Mouse (Mus musculus) common myeloid progenitor, adult 5-6 weeks (primary cell): Measurements from ENCODE around the gene Htr5a. TPM values are rescaled to one million over a fixed set of nuclear protein-coding genes. Genes with fewer than 3 reads are reported as not detected.

Source experiments
- ATAC-seq: replicated peaks from 2 replicates; pipeline ENCODE4 v1.8.0; 2016; ENCODE audit warnings: low read depth, mild to moderate bottlenecking, moderate TSS enrichment, inconsistent platforms; ENCODE audit not compliant: poor library complexity, severe bottlenecking
- total RNA-seq: library from RNA; stranded (forward); fragments of 200-1000, 187-1606 nt; gene quantifications from 2 replicates; pipeline ENCODE4 v1.2.3, GENCODE M21; 2017

Gene Htr5a
- total RNA-seq, 1 experiment from 2014 or later: not detected

DNA sequence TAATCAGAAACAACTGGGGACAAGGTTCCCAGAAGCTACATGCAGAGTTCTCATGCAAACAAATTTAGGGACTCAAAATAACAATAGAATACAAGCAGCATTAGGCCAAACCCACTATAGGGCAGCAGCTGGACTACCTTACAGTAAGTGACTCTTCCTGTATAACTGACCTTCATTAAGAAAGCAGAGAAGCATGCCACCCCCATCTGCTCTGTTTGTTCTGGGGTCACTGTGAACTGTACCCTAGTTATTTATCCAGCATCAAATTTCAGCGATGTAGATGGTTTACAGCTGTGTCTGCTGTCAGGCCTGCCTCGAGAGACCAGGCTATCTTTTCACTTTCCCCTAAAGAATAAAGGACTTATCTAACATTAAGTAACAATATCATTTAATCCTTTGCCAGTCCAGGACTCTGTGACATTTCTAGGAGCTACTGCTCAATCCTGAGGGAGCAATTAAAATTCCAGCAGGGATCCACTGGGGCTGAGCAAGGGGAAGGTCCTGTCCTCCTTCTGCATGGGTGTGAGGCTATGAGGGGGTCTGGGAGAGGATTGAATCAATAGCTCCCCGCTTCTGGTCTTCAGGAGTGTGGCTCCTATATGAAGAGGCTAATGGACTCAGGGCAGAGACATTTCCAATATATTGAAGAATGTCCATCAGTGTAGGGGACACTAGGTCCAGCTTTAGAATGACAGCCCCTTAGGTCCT is 38.5 kb downstream of the Htr5a start:
- no peak for ATAC-seq

DNA sequence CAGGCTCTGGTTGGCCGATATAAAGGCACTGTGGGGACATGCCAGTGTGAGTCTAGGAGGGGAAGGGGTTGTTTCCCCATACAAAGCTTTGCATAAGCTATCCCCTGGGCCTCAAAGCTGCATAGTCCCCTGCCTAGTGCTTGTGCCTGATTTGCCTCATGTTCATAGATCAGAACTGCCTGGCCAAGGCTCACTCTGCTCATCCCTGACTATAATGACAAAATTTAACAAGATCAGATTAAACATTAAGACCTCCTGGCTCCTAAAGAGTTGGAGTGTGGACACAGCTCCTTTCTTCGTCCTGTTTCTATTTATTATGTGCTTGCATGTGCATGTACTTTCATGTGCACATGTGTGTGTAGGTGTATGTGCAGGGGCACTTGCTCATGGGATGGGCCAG is 39.3 kb downstream of the Htr5a start:
- no peak for ATAC-seq

DNA sequence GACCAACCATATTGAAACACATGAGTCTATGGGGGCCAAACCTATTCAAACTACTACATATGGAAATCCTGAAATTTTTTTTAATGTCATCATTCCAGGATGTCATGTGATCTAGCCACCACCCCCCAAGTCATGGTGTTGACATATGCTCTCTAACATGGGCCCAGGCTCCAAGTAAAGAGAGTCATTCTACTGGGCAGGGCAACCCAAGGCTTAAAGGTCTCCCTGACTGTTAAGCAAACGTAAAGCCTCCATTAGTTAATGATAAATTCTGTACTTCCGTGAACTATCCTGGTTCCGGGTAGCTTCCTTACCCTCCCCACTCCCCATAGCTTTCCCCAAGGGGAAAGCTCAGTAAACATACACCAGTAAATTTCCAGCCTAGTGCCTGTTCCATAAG is 46.1 kb downstream of the Htr5a start:
- ATAC-seq: no peak

DNA sequence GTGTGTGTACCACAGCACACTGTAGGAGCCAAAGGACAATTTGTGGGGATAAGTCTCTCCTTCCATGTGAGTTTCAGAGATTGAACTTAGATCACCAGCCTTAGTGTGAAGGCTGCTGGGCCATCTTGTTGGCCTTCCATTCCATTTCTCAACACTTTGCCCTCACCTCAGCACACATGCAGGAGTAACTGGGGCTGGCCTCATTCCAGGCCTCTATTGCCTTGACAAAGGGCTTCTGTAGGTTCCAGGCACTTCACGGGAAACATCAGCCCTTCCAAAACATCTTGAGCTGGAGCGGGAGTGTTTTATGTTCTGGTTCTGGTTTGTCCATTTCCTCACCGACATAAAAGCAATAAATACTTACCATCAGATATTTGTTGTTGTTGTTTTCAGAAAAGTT is 54.0 kb downstream of the Htr5a start:
- ATAC-seq: no peak

DNA sequence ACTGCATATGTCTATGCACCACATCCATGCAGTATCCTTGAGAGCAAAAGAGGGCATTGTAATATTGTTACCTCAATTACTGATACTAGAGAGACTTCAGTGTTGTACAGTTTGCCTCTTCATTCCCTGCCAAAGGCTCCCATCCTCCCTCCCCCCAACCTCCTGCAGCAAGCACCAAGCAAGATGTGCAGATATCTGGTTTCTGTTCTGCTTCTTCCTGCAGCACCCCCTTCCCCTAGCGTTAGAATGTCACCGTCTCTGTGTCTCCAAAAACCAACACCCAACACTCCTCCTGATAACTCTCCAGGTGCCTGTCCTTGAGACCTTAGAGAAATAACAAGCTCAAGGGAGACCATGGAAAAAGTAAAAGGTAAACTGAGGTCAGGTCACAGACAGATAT is 57.8 kb downstream of the Htr5a start:
- no peak for ATAC-seq

DNA sequence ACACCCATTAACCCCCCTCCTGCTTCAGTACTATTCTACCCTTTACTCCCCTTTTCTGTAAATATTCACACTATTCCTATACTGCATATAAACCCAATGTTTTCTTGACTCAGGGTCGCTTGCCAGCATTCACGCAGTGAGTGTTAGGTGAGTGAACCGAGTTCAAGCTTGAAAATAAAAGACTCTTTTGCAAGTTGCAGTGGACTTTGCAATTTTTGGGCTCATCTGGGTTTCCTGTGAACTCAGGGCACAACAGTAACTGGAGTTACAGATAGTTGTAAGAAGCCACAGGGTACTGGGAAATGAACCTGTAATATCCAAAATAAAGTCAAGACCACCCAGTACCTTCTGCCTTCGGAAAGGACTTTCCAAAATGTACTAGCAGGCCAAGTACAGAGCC is 58.2 kb downstream of the Htr5a start:
- no peak for ATAC-seq

Other genes with a start within 250 kb of the Htr5a start
- gene Paxip1, start 50.5 kb upstream of the Htr5a start, total RNA-seq: 23.8 and 44.4 TPM in 2 replicates
- 37.7 and 38.2 TPM in 2 replicates for gene Insig1, start 229.2 kb downstream of the Htr5a start, total RNA-seq